Mouse (Mus musculus) monocyte, adult 5-6 weeks (primary cell): ENCODE data around the gene Pth2r. TPM values are rescaled to one million over a fixed set of nuclear protein-coding genes. Genes with fewer than 3 reads are reported as not detected.

ENCODE experiments used
- ATAC-seq: fragments of 153-309, 156-312 bp; replicated peaks from 2 replicates; pipeline ENCODE4 v1.8.0; 2017; ENCODE audit warnings: mild to moderate bottlenecking; ENCODE audit not compliant: low TSS enrichment, insufficient number of reproducible peaks, severe bottlenecking, poor library complexity, low FRiP score
- total RNA-seq: library from RNA; stranded (forward); fragments of 200-1000, 200-491, 200-594 nt; gene quantifications from 3 replicates; pipeline ENCODE4 v1.2.3, GENCODE M21; 2017

Pth2r gene
- total RNA-seq, 1 experiment from 2014 or later: not detected

- ATAC-seq: no peak
Observed at GRCm38 (mm10) chr1:65422501-65423010, 140.7 kb downstream of the Pth2r start.

Other genes starting within 250 kb of the Pth2r start
- gene Akr1cl, start 249.3 kb upstream of the Pth2r start, total RNA-seq: not detected in 3 replicates
- not detected in 3 replicates for gene Cryge, start 230.9 kb upstream of the Pth2r start, total RNA-seq
- not detected in 3 replicates for gene Crygd, start 218.6 kb upstream of the Pth2r start, total RNA-seq
- gene Crygc, start 208.4 kb upstream of the Pth2r start, total RNA-seq: not detected in 3 replicates
- not detected in 3 replicates for gene Crygb, start 199.8 kb upstream of the Pth2r start, total RNA-seq
- gene Cryga, start 178.7 kb upstream of the Pth2r start, total RNA-seq: not detected in 3 replicates
- gene Gm28845, start 162.5 kb upstream of the Pth2r start, total RNA-seq: not detected in 3 replicates
- gene D630023F18Rik, start 158.8 kb upstream of the Pth2r start, total RNA-seq: not detected in 3 replicates
- gene Idh1, start 95.6 kb upstream of the Pth2r start, total RNA-seq: 91.5 to 141 TPM (median 130 TPM) in 3 replicates
- gene Pikfyve, start 95.4 kb upstream of the Pth2r start, total RNA-seq: 43.2 to 56.5 TPM (median 45.5 TPM) in 3 replicates